Mouse (Mus musculus) lung, adult 2 months (tissue): ENCODE results near the gene Abcb8.

Experiments used
- CTCF ChIP-seq: fragments of 200-500 bp; IDR thresholded peaks from 2 replicates; pipeline ENCODE4 v1.5.1; 2011; ENCODE audit warnings: mild to moderate bottlenecking, low read length, control low read depth; ENCODE audit not compliant: insufficient read depth
- POLR2A ChIP-seq: fragments of 200-500 bp; IDR thresholded peaks from 2 replicates; pipeline ENCODE4 v1.6.1; 2011; ENCODE audit warnings: low read depth, mild to moderate bottlenecking, control low read depth, low read length, borderline replicate concordance; ENCODE audit errors: extremely low read depth

- no peak for TF ChIP-seq CTCF
- no peak for TF ChIP-seq POLR2A
Observed at GRCm38 (mm10) chr5:24385887-24386550, 7.4 kb upstream of the Abcb8 start.
